Mouse (Mus musculus): ENCODE measurements at regions not wholly inside any gene's neighbourhood (a gene's known extent, or its start where the extent isn't known, plus 50 kb on each side); places are given as distances from the start of the nearest gene placed in this dataset.
"Not testable (repeated sequence)": the region's sequence is repeated elsewhere in the genome, so short reads cannot be mapped to it uniquely, and the experiment has no call there.

- Histone ChIP-seq H3K4me1 (replicated peaks; ENCODE audit: low read depth, low read length) (no peaks in the 10 kb centered on the region), H3K9me3 (ENCODE audit: low read length) (no peaks in the 10 kb centered on the region), H3K27me3 (ENCODE audit: insufficient read depth, low read length) (no peaks in the 10 kb centered on the region), H3K4me3 (replicated peaks; ENCODE audit: low read length) (no peak overlapping the region), H3K36me3 (ENCODE audit: insufficient read depth, low read length) (no peaks in the 10 kb centered on the region)
- no peak for TF ChIP-seq NANOG (IDR thresholded peaks at IDR 0.05; ENCODE audit: borderline replicate concordance, low read length)
- no peak for TF ChIP-seq CTCF (conservative IDR thresholded peaks at IDR 0.05; ENCODE audit: low read length)
- TF ChIP-seq POU5F1 (IDR thresholded peaks at IDR 0.05; ENCODE audit: borderline replicate concordance, low read length), result no peak
Measured at GRCm38 (mm10) chr5:18717425-18717824, 357.3 kb upstream of the Gnai1 start.

DNA sequence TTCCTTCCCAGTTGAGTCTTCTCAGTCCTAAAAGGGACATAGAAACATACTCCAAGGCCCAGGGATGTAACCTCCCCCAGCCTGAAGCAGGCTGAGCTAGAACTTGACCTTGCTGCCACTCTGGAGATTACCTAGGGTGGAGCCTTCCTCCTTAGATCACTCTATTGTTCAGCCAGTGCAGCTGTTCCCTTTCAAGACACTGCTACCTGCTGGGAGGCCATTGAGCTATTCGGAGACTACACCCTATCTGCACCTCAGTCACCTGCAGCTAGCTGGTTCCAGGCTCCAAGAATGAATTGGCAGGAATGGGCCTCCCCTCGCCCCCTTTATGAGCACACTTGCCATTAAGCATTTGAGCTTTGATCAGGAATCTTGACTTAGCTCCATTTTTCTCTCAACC is 328.3 kb upstream of the Gnai1 start:
- Histone ChIP-seq H3K27me3 (ENCODE audit: insufficient read depth, low read length) (no peaks in the 10 kb centered on the region), H3K9me3 (ENCODE audit: low read length) (peaks cover 22% of the 10 kb centered on the region; the same call in 1 of the 2 replicates), H3K4me1 (replicated peaks; ENCODE audit: low read depth, low read length) (peaks cover 38% of the 10 kb centered on the region), H3K4me3 (replicated peaks; ENCODE audit: low read length) (no peak overlapping the region), H3K36me3 (ENCODE audit: insufficient read depth, low read length) (peaks cover 17% of the 10 kb centered on the region)
- peak; percentile 92 for TF ChIP-seq NANOG (IDR thresholded peaks at IDR 0.05; ENCODE audit: borderline replicate concordance, low read length)
- no peak for TF ChIP-seq POU5F1 (IDR thresholded peaks at IDR 0.05; ENCODE audit: borderline replicate concordance, low read length)

DNA sequence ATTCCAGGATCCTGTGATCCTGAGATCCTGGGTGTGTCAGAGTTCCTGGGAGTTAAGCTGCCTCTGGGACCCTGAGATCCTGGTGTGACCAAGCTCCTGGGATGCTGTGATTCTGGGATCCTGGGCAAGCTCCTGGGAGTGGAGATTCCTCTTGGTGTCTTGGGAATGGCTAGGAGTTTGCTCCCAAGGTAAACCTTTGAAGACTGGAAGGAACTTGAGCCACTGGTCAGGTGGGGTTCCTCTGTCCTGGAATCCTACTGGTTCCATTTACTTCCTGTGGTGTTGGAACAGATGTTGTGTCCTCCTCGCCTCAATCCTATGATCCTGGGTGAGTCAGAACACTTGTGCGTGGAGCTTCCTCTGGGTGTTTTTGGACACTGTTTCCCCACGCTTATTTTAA is 327.2 kb upstream of the Gnai1 start:
- TF ChIP-seq NANOG (IDR thresholded peaks at IDR 0.05; ENCODE audit: borderline replicate concordance, low read length), result no peak
- no peak for TF ChIP-seq POU5F1 (IDR thresholded peaks at IDR 0.05; ENCODE audit: borderline replicate concordance, low read length)
- TF ChIP-seq CTCF (conservative IDR thresholded peaks at IDR 0.05; ENCODE audit: low read length), result no peak

DNA sequence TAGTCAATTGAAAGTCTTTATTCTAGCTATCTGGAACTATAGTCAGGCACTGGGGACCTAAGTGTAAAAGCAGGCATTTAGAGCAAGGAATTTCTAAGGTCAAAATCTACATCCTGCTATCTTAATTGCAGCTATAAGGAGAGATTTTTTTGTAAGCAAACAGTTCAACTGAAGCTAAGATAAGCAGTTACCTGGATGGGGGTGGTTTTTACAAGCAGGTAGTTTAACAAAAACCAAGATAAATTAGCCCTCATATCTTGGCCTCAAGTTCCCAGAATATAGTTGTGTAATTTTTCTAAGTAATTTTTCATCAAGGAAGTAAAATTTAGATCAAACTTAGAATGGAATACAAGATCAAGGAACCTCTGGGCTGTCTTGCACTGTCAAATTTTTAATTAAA is 293.8 kb upstream of the Gnai1 start:
- H3K36me3 ChIP-seq (ENCODE audit: insufficient read depth, low read length), result no peaks in the 10 kb centered on the region
- no peaks in the 10 kb centered on the region for H3K27me3 ChIP-seq (ENCODE audit: insufficient read depth, low read length)
- TF ChIP-seq NANOG (IDR thresholded peaks at IDR 0.05; ENCODE audit: borderline replicate concordance, low read length) (no peak), CTCF (conservative IDR thresholded peaks at IDR 0.05; ENCODE audit: low read length) (no peak), POU5F1 (IDR thresholded peaks at IDR 0.05; ENCODE audit: borderline replicate concordance, low read length) (no peak)
- no peak overlapping the region for H3K4me3 ChIP-seq (replicated peaks; ENCODE audit: low read length)
- peaks cover 21% of the 10 kb centered on the region for H3K9me3 ChIP-seq (ENCODE audit: low read length)
- H3K4me1 ChIP-seq (replicated peaks; ENCODE audit: low read depth, low read length), result no peaks in the 10 kb centered on the region

More for the DNA sequence above, 327.2 kb upstream of the Gnai1 start:
- Histone ChIP-seq H3K4me1 (replicated peaks; ENCODE audit: low read depth, low read length) (peaks cover 38% of the 10 kb centered on the region), H3K27me3 (ENCODE audit: insufficient read depth, low read length) (no peaks in the 10 kb centered on the region), H3K4me3 (replicated peaks; ENCODE audit: low read length) (no peak overlapping the region), H3K9me3 (ENCODE audit: low read length) (peaks cover 13% of the 10 kb centered on the region; the same call in 1 of the 2 replicates), H3K36me3 (ENCODE audit: insufficient read depth, low read length) (peaks cover 17% of the 10 kb centered on the region)

GRCm38 (mm10) chr5:18630864-18631263 is 270.7 kb upstream of the Gnai1 start:
- H3K36me3 ChIP-seq (ENCODE audit: insufficient read depth, low read length), result not testable (repeated sequence)

More at GRCm38 (mm10) chr5:18630864-18631263, 270.7 kb upstream of the Gnai1 start:
- peaks cover 13% of the 10 kb centered on the region for H3K4me1 ChIP-seq (replicated peaks; ENCODE audit: low read depth, low read length)
- not testable (repeated sequence) for H3K4me3 ChIP-seq (replicated peaks; ENCODE audit: low read length); H3K9me3 ChIP-seq (ENCODE audit: low read length); H3K27me3 ChIP-seq (ENCODE audit: insufficient read depth, low read length)
